Mouse (Mus musculus): ENCODE measurements at regions not wholly inside any gene's neighbourhood (a gene's known extent, or its start where the extent isn't known, plus 50 kb on each side); places are given as distances from the start of the nearest gene placed in this dataset.

DNA sequence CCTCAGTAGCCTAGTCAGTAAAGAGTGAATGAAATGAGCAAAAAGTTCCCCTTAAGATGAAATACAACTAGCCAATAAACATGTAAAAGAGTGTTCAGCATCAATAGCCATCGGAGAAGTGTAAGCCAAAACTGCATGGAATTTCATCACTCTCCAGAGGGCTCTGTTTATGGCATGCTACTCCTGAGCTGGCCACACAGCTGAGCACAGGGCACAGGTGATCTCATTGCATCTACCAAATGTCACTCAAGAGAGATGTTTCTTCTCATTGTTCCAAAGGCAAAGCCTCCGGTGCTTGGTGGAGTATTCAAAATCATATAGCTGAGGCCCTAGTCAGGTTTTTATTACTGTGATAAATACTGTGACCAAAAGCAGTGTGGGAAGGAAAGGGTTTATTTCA is 895.1 kb downstream of the Tmem114 start:
- no peak for DNase-seq (ENCODE audit: low spot score in 2 of 2)
- intact Hi-C loops (cut with DNase I) = no loop called here

DNA sequence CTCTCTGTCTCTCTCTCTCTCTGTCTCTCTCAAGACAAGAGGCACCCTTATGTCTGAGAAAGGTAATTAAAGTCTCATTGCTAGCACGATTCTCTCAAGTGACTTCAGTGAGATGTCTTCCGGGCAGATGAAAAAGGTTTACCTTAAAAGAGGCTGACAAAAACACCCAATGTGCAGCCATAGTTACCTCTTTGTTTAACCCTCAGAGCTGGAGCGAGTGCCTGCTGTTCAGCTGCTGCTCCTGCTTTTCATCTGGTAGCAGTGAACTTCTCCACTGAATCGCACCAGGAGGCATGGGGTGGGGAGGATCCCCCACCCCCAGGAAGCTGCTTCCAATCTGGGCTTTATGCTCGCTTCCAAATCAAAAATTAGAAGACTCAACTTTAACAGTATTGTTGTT is 896.0 kb downstream of the Tmem114 start:
- intact Hi-C loops (cut with DNase I) = no loop called here
- no peak for DNase-seq (ENCODE audit: low spot score in 2 of 2)

DNA sequence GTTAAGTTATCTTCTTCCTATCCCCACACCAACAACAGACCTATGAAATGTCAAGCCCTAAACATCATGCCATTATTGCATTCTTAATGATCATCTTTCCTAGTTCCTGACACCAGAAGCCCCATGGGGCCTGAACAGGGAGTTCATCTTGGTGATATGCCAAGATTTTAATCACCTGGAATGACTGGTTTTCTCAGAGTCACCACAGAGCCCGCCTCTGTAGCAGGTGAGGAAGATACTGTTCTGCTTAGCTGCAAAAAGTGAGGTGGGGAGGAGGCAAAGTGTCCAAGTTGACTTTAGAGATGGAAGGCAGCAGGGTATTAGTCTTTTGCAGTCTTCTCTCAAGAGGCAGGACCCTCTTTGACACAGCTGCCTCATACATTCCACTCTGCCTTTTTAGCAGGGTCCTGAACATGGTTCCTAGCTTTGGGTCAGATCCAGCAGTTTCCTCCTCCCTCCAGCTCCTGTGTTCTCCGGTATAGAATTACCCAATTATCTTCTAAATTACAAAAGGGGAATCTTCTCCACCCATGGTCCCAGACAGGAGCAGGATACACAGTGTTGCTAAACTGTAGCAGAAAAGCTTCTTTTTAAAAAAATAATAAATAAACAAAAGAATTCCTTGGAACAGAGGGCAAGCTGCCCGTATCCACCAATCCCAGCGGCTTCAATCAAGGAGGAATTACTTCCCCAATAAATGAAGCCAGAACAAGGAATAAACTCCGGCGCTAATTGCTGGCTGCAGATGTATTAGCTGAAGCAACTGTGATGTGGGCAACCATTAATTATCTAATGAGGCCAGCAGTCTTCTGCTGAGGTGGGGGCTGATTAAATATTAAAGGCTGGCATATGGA is 896.8 kb downstream of the Tmem114 start:
- intact Hi-C loops (cut with DNase I) = no loop called here
- no peak for DNase-seq (ENCODE audit: low spot score in 2 of 2)

DNA sequence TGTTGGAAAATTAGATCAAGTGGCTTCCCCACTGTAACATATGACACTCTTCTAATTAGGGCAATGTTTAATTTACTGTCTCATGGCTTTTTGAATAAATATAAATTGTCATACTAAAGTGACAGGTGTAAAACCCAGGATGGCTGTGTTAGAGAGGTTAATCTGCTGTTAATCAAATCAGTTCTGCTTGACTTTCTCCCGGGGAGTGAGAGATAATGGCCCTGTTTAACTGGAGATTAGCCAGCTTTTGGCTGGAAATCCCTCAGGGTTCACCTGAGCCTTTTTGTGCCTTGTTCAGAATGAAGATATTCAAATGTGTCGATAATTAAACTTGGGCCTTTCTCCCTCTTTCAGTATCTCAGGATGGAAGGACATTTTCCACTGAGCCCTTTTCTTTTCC is 906.2 kb downstream of the Tmem114 start:
- no peak for DNase-seq (ENCODE audit: low spot score in 2 of 2)
- intact Hi-C loops (cut with DNase I) = no loop called here
